Mouse (Mus musculus) kidney, postnatal 4 days (tissue): Measurements from ENCODE around the gene Ctnnd2.

ENCODE experiments used
- DNase-seq, 2 experiments: peaks; one replicate each; pipeline ENCODE4 v3.0.0; 2021; ENCODE audit warnings: mixed read lengths in 2 of 2

Ctnnd2 gene

DNA sequence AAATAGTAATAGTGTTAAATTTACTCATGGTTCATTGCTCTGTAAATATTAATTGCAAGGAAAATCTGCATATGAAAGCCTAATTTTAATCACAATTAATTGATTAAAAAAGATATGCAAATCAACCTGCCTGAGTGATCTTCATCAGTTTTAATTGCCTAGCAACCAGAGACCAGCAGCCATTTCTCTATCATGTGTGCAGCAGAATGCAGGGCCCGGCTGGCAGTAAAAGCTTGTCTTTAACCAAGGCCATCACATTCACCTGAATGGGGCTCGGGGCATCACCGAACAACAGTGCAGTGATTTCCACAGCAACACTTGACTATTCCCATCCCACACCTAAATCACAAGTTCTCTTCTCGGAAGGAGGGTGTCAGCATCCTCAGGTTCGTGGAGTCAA is 553.7 kb downstream of the Ctnnd2 start:
- DNase-seq = no peak

GRCm38 (mm10) chr15:30738178-30738577 is 565.8 kb downstream of the Ctnnd2 start:
- DNase-seq = no peak

- DNase-seq = peak; percentile 73 to 76
These were observed 568.3 kb downstream of the Ctnnd2 start for GRCm38 (mm10) chr15:30740728-30741127.

GRCm38 (mm10) chr15:30757991-30758390 is 585.6 kb downstream of the Ctnnd2 start:
- DNase-seq = no peak

DNA sequence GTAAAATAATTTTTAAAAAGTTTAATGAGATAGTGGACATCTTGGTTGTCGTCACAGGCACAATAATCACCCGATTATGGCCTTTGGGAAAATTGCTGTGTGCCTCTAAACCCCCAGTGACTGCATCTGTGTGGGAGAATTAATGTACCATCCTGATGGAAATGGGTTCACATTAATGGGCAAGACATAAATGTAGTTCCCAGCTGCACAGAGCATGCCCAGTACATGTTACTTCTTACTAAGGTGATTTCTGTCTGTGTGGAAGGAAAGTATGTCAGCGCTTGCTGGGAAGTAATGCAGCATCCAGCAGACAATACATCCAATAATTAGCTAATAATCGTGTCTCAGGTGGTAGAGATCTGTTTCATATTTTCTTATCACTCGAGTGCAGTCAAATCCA is 589.8 kb downstream of the Ctnnd2 start:
- DNase-seq = no peak

DNA sequence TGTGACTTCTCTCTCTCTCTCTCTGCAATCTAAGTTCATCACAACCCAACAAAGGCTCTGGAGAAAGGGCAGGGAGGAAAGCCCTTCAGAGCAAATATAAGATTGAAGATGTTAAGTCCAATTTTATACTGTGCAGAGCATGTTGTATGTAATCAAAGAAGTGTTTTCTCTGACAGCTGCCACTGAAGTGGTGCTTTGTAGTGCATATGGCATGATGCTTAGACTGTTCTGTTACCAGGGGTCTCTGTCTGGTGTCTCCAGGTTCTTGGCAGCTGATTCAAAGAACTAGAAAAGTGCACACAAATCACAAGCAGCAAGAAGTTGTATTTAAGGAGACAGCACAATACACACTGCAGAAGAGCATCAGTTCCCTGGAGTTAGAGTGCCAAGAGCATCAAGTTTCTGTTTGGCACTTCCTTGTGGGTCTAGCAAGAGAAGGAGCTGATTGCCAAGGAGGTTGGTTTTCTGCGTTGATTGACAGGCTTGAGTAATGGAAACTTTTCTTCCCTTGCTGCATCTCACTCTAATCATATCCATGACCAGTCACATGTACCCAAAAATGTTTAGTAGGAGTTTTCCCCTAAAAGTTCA is 590.4 kb downstream of the Ctnnd2 start:
- no peak for DNase-seq

- no peak for DNase-seq
These were observed 604.5 kb downstream of the Ctnnd2 start for GRCm38 (mm10) chr15:30776931-30777330.

DNA sequence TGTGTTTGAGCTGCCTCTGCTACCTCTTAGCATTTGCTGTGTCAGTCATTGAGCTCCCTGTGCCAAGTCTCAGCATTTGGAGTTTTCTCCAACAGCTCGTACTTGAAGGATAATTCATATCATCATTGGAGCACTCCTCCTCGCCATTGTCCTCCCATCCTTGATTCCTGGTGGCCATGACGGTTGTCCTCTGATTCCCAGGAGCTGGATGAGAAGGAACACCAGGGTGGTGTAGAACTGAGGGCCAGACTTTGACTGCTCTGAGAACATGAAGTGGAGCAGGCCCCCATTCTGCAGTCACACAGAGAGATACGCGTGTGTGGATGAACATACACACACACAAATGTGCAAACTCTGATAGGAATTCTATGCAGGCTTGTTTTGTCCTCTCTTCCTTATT is 605.4 kb downstream of the Ctnnd2 start:
- DNase-seq = no peak

DNA sequence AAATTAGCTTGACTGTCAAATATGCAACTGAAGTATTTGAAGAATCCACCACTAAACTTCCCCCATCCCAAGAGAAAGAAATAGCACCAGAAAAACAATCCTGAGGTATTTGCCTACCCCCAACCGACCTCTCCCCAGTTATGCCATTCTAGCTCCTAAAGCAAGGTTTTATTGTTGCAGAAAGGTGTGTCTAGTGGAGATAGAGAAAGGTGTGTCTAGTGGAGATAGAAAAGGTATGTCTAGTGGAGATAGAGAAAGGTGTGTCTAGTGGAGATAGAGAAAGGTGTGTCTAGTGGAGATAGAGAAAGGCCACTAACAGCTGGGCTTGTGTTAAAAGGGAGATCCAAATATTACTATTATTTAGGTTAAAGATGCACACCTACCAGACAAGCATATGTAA is 607.5 kb downstream of the Ctnnd2 start:
- DNase-seq = no peak

- DNase-seq = no peak
These were observed 608.6 kb downstream of the Ctnnd2 start for GRCm38 (mm10) chr15:30780977-30781376.

DNA sequence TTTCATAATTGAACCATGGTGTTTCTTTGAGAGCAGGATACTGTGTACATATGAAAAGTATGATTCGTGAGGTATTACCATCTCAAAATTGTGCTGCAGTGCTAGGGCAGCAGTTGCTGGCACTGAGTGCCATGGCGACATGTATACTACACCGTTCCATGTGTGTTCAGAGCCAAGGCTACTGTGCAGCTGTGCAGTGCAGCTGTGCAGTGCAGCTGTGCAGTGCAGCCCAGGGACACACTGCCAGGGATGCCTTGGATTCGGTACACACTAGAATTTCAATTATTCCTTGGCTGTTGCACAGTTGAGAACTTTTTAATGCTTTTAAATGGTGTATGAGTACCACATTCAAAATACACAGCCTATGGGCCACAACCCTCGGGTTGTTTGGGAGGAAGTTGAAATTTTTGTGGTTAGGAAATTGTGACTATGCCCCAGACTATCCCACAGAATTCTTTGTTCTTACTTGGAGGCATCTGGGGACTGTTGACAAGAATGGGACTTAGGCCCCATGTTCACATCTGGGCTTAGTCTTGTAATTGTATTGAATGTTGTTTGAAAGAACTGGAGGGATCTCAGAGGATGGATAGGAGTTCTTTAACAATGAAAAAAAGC is 613.4 kb downstream of the Ctnnd2 start:
- DNase-seq = no peak

- DNase-seq = no peak
These were observed 620.9 kb downstream of the Ctnnd2 start for GRCm38 (mm10) chr15:30793260-30793659.

DNA sequence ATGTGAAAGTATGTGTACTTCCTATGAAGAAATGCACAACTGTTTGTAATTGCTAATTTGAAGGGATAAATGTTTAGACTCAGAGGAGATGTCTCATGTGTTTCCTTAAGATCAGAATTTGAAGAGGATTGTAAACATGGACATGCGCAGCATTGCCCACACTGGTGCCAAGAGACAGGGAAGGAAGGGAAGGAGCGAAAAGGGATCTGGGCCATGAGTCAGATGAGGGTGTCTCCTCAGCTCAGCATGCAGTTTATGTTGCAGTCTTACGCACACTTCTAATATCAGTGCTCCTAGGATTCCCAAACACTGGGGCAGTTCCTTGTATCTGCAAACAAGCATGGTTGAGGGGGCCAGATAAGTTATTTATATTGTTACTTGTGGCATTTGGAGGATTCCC is 623.3 kb downstream of the Ctnnd2 start:
- no peak for DNase-seq

- DNase-seq = no peak
These were observed 655.3 kb downstream of the Ctnnd2 start for GRCm38 (mm10) chr15:30827424-30828263.

- DNase-seq = peak in 1 of 2 experiments; percentile 1
These were observed 685.1 kb downstream of the Ctnnd2 start for GRCm38 (mm10) chr15:30857277-30858176.

- no peak for DNase-seq
These were observed 695.0 kb downstream of the Ctnnd2 start for GRCm38 (mm10) chr15:30867429-30867828.

GRCm38 (mm10) chr15:30869673-30870512 is 697.5 kb downstream of the Ctnnd2 start:
- no peak for DNase-seq

- DNase-seq = no peak
These were observed 703.1 kb downstream of the Ctnnd2 start for GRCm38 (mm10) chr15:30875523-30875922.

GRCm38 (mm10) chr15:30884692-30885334 is 712.4 kb downstream of the Ctnnd2 start:
- no peak for DNase-seq

GRCm38 (mm10) chr15:30885410-30885809 is 713.0 kb downstream of the Ctnnd2 start:
- peak; percentile 9 to 12 for DNase-seq

GRCm38 (mm10) chr15:30887559-30887958 is 715.2 kb downstream of the Ctnnd2 start:
- no peak for DNase-seq
